Mouse (Mus musculus): ENCODE results near the gene Cdc34b.

- no peak for TF ChIP-seq CTCF (IDR thresholded peaks at IDR 0.05; ENCODE audit: low read depth)
- no peak for TF ChIP-seq EP300 (optimal IDR thresholded peaks at IDR 0.05)
Measured at GRCm38 (mm10) chr11:94704472-94704871, 37.1 kb upstream of the Cdc34b start, which contains the start of gene Gm11541.

Measured in stomach, postnatal 0 days (tissue).